Mouse (Mus musculus): ENCODE measurements around the gene Gsg1. TPM values are rescaled to one million over a fixed set of nuclear protein-coding genes. Genes with fewer than 3 reads are reported as not detected.

The Gsg1 gene
- polyA plus RNA-seq, 1 experiment from 2014 or later: 0.25 TPM

DNA sequence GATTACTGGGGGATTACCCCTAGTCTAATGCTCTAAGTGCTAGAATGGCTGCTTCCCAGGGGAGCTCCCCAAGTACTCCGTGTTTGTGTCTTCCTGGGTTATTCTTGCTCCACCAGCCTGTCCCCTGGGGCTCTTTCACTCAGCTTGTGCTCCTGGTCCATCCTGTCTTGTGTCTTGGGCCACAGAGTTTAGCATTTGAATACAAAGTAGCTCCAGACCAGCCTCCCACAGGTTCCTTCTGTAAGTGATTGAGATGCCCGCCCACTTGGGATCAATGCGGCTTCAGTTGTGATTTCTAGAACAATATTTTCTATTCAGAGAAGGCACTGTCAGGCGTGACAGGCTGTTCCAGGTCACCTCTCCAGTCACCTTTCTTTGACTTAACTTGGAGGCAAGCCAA lies 60.4 kb downstream of the Gsg1 start:
- Histone ChIP-seq H3K4me2 (ENCODE audit: low read length) (no peak overlapping the region), H3K36me3 (ENCODE audit: control insufficient read depth, insufficient read depth, low read length) (no peaks in the 10 kb centered on the region), H3K9ac (ENCODE audit: low read depth, low read length) (no peak overlapping the region), H3K27me3 (ENCODE audit: control insufficient read depth, insufficient read depth, low read depth, low read length) (no peaks in the 10 kb centered on the region), H3K9me3 (replicated peaks; ENCODE audit: control insufficient read depth, low read length, poor library complexity, severe bottlenecking) (no peaks in the 10 kb centered on the region), H3K4me1 (ENCODE audit: control insufficient read depth, insufficient read depth, low read length) (peaks cover 5% of the 10 kb centered on the region; the same call in 1 of the 2 replicates), H3K4me3 (ENCODE audit: low read depth, low read length) (no peak overlapping the region), H3K27ac (ENCODE audit: low read length) (no peak overlapping the region)
- no peak for ATAC-seq
- WGBS: 20% methylated on average over 4 of the region's 4 CpGs

DNA sequence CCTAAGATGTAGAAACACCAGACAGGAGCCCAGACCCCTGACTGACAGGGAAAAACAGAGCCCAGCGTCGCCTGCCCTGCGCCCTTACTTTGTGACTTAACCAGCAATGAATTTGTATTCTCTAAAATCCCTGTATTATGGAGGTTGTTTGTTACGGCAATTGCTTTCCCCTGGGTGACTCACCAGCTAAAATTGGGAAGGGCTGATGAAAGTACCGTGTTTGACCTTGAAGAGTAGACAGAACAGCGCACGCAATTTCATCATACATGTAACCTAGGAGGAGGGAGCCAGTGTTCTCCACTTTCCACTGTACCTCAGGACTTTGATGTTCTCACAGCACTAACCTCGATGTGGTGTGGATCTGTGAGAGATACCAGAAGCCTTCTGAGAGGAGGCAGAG lies 61.2 kb downstream of the Gsg1 start:
- H3K4me2 ChIP-seq (ENCODE audit: low read length): no peak overlapping the region
- H3K9ac ChIP-seq (ENCODE audit: low read depth, low read length): no peak overlapping the region
- H3K27ac ChIP-seq (ENCODE audit: low read length): no peak overlapping the region
- H3K4me1 ChIP-seq (ENCODE audit: control insufficient read depth, insufficient read depth, low read length): peaks cover 3% of the 10 kb centered on the region; the same call in 1 of the 2 replicates
- no peak for ATAC-seq
- no peak overlapping the region for H3K4me3 ChIP-seq (ENCODE audit: low read depth, low read length)
- H3K36me3 ChIP-seq (ENCODE audit: control insufficient read depth, insufficient read depth, low read length): no peaks in the 10 kb centered on the region
- no peaks in the 10 kb centered on the region for H3K9me3 ChIP-seq (replicated peaks; ENCODE audit: control insufficient read depth, low read length, poor library complexity, severe bottlenecking)
- 63% methylated on average over 8 of the region's 8 CpGs for WGBS
- H3K27me3 ChIP-seq (ENCODE audit: control insufficient read depth, insufficient read depth, low read depth, low read length): no peaks in the 10 kb centered on the region

DNA sequence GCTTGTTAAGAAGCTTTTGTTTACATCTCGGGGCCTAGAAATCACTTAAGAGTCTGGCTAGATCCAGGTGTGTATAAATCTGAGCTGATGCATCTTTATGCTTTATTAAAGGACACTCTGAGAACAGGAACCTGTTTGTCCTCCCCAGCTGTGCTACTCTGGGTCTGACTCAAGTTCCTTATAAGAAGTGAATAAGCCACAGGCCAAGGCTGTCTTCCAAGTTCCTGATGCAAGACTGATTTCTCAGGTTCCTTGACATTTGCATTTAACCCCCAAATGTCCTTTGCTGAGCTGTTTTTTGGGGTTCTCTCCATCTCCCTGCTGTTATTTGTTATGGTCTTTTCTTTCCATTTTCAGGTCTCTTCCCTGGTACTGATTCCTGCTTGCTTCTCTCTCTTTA lies 62.2 kb downstream of the Gsg1 start:
- Histone ChIP-seq H3K27me3 (ENCODE audit: control insufficient read depth, insufficient read depth, low read depth, low read length) (no peaks in the 10 kb centered on the region), H3K36me3 (ENCODE audit: control insufficient read depth, insufficient read depth, low read length) (no peaks in the 10 kb centered on the region), H3K9ac (ENCODE audit: low read depth, low read length) (no peak overlapping the region), H3K9me3 (replicated peaks; ENCODE audit: control insufficient read depth, low read length, poor library complexity, severe bottlenecking) (no peaks in the 10 kb centered on the region), H3K4me1 (ENCODE audit: control insufficient read depth, insufficient read depth, low read length) (no peaks in the 10 kb centered on the region), H3K4me2 (ENCODE audit: low read length) (no peak overlapping the region), H3K27ac (ENCODE audit: low read length) (no peak overlapping the region), H3K4me3 (ENCODE audit: low read depth, low read length) (no peak overlapping the region)
- WGBS: 83% methylated on average over 1 of the region's 1 CpGs
- no peak for ATAC-seq

DNA sequence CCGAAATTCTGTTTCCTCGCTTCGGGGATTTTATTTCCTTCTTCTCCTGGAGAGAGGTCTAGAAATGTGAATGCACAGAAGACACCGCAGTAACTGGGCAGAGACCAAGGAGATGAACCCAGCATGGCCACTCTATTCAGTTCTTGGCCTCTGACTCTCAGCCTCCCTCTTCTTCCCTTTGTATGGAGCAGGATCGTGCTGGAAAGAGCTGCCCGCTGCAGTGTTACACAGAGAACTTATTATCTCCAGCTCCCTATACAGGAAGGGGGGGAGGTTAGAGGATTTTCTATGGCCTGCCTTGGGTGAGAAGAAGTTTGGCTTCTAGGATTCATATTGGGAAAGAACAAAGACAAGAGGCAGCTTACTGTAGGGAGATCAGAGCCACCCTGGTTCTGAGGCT lies 64.0 kb downstream of the Gsg1 start:
- Histone ChIP-seq H3K9me3 (replicated peaks; ENCODE audit: control insufficient read depth, low read length, poor library complexity, severe bottlenecking) (no peaks in the 10 kb centered on the region), H3K27me3 (ENCODE audit: control insufficient read depth, insufficient read depth, low read depth, low read length) (no peaks in the 10 kb centered on the region), H3K27ac (ENCODE audit: low read length) (no peak overlapping the region), H3K4me2 (ENCODE audit: low read length) (no peak overlapping the region), H3K4me1 (ENCODE audit: control insufficient read depth, insufficient read depth, low read length) (no peaks in the 10 kb centered on the region), H3K36me3 (ENCODE audit: control insufficient read depth, insufficient read depth, low read length) (no peaks in the 10 kb centered on the region), H3K4me3 (ENCODE audit: low read depth, low read length) (no peak overlapping the region), H3K9ac (ENCODE audit: low read depth, low read length) (no peak overlapping the region)
- WGBS: 41% methylated on average over 6 of the region's 6 CpGs
- no peak for ATAC-seq

DNA sequence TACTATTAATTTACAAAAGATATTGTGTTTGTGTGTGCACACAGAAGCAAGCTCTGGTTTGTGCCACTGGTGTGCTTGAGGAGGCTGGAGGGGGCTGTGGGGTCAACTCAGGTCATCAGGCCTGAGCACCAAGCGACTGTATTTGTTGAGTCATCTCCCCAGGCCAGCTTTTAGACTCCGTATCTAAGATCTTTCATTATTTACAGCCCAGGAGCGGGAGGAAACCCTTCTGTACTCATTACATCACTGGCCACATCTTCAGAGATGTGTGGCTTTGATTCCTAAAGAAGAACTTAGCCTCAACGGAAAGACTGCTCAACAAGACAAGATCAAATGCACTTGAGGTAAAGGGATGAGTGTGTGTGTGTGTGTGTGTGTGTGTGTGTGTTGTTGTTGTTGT lies 65.5 kb downstream of the Gsg1 start:
- H3K27ac ChIP-seq (ENCODE audit: low read length): no peak overlapping the region
- no peak overlapping the region for H3K9ac ChIP-seq (ENCODE audit: low read depth, low read length)
- H3K4me1 ChIP-seq (ENCODE audit: control insufficient read depth, insufficient read depth, low read length): no peaks in the 10 kb centered on the region
- H3K36me3 ChIP-seq (ENCODE audit: control insufficient read depth, insufficient read depth, low read length): no peaks in the 10 kb centered on the region
- no peak for ATAC-seq
- WGBS: 75% methylated on average over 4 of the region's 4 CpGs
- no peak overlapping the region for H3K4me2 ChIP-seq (ENCODE audit: low read length)
- no peaks in the 10 kb centered on the region for H3K27me3 ChIP-seq (ENCODE audit: control insufficient read depth, insufficient read depth, low read depth, low read length)
- H3K4me3 ChIP-seq (ENCODE audit: low read depth, low read length): no peak overlapping the region
- no peaks in the 10 kb centered on the region for H3K9me3 ChIP-seq (replicated peaks; ENCODE audit: control insufficient read depth, low read length, poor library complexity, severe bottlenecking)

Other genes starting within 250 kb of the Gsg1 start
- gene Ddx47, start 242.7 kb downstream of the Gsg1 start, polyA plus RNA-seq (2015; fragmentation: Nextera tagmentation; extraction: Ambion mirVana): 75.1 and 78.2 TPM in 2 replicates
- 0.12 and 0.20 TPM in 2 replicates for gene Gprc5a, start 188.7 kb downstream of the Gsg1 start, polyA plus RNA-seq (2015; fragmentation: Nextera tagmentation; extraction: Ambion mirVana)
- not detected in 2 replicates for gene Gprc5d, start 136.1 kb downstream of the Gsg1 start, polyA plus RNA-seq (2015; fragmentation: Nextera tagmentation; extraction: Ambion mirVana)
- gene Fam234b, start 56.4 kb downstream of the Gsg1 start, polyA plus RNA-seq (2015; fragmentation: Nextera tagmentation; extraction: Ambion mirVana): 123 and 139 TPM in 2 replicates
- 4.6 and 5.5 TPM in 2 replicates for gene Hebp1, start 56.3 kb downstream of the Gsg1 start, polyA plus RNA-seq (2015; fragmentation: Nextera tagmentation; extraction: Ambion mirVana)
- not detected in 2 replicates for gene Pbp2, start 56.1 kb upstream of the Gsg1 start, polyA plus RNA-seq (2015; fragmentation: Nextera tagmentation; extraction: Ambion mirVana)
- gene Emp1, start 108.2 kb upstream of the Gsg1 start, polyA plus RNA-seq (2015; fragmentation: Nextera tagmentation; extraction: Ambion mirVana): 7.5 TPM in 2 replicates

Measured in midbrain, embryonic 16.5 days (tissue).